Mouse (Mus musculus) inflammation-experienced regulatory T-cells, adult 16 weeks (primary cell): ENCODE measurements around the gene Birc6. TPM values are rescaled to one million over a fixed set of nuclear protein-coding genes. Genes with fewer than 3 reads are reported as not detected.

Experiments used
- polyA plus RNA-seq: library from polyadenylated mRNA; unstranded; fragments of 100-300 nt; shearing (Covaris generic); gene quantifications from one replicate; pipeline ENCODE4 v1.2.1, GENCODE M21; 2017

Gene Birc6
- polyA plus RNA-seq: 42.1 TPM

GRCm38 (mm10) chr17:74527729-74528607, at the start of gene Birc6:
Gene Birc6, plus strand, starts transcription at chr17:74528295.

GRCm38 (mm10) chr17:74489024-74489900, 38.8 kb upstream of the Birc6 start, which contains the start of gene Yipf4:
Gene Yipf4, plus strand, starts transcription at chr17:74489493.

DNA sequence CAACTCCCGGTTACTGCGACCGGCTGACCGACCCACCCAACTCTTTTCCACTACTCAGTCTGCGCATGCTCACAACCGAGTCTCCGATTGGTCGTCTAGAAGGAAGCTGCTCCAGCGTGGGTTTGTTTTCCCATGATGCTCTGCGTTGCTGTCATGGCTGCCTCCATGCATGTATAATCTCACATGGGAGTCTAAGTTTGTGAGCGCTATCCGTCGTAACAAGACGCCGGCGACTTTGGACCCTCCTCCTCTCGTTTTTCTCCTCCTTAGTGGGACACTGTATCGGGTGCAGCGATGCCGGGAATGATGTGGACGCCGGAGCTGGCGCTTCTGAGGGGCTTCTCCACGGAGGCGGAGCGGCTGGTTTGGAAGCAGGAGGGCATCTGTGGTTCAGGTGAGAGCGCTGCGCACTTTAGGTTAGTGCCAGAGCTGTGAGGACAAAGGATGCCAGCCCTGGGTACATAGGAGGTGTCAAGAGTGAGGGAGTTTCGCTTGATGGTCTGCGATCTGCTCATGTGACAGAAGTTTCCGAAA, 189.6 kb downstream of the Birc6 start, which contains the start of gene Ttc27:
Gene Ttc27 (plus strand): TSS at position 115 of the 534 bp plus-strand sequence.

Other genes starting within 250 kb of the Birc6 start
- gene Memo1, start 232.8 kb upstream of the Birc6 start, polyA plus RNA-seq: 43.4 TPM
- gene Dpy30, start 204.4 kb upstream of the Birc6 start, polyA plus RNA-seq: 120 TPM
- 9.3 TPM for gene Spast, start 189.3 kb upstream of the Birc6 start, polyA plus RNA-seq
- gene Slc30a6, start 132.7 kb upstream of the Birc6 start, polyA plus RNA-seq: 39.9 TPM
- gene Nlrc4, start 69.2 kb upstream of the Birc6 start, polyA plus RNA-seq: 2.2 TPM
- 27.2 TPM for gene Yipf4, start 38.8 kb upstream of the Birc6 start, polyA plus RNA-seq
- gene Ttc27, start 189.4 kb downstream of the Birc6 start, polyA plus RNA-seq: 33.5 TPM